Mouse (Mus musculus) thymus, adult 2 months (tissue): Measurements from ENCODE around the gene Il16. TPM values are rescaled to one million over a fixed set of nuclear protein-coding genes. Genes with fewer than 3 reads are reported as not detected.

ENCODE experiments used
- DNase-seq: peaks from one replicate; pipeline ENCODE4 v3.0.0; 2021
- H3K27ac ChIP-seq: fragments of 200-500 bp; 2 replicates; pipeline ENCODE4 v1.5.1; 2012; ENCODE audit warnings: low read length, control low read depth; ENCODE audit not compliant: control insufficient read depth, insufficient read depth
- H3K27me3 ChIP-seq: fragments of 200-500 bp; 2 replicates; pipeline ENCODE4 v1.6.1; 2012; ENCODE audit warnings: mild to moderate bottlenecking, low read length, moderate library complexity, mixed read lengths; ENCODE audit not compliant: control insufficient read depth, insufficient read depth
- H3K36me3 ChIP-seq: fragments of 200-500 bp; 2 replicates; pipeline ENCODE4 v1.6.1; 2012; ENCODE audit warnings: mild to moderate bottlenecking, low read length, moderate library complexity; ENCODE audit not compliant: control insufficient read depth, insufficient read depth
- H3K4me1 ChIP-seq: fragments of 200-500 bp; replicated peaks from 2 replicates; pipeline ENCODE4 v1.6.1; 2012; ENCODE audit warnings: low read length; ENCODE audit not compliant: control insufficient read depth, insufficient read depth
- H3K4me3 ChIP-seq: fragments of 200-500 bp; 2 replicates; pipeline ENCODE4 v1.5.1; 2012; ENCODE audit warnings: mild to moderate bottlenecking, low read length, control low read depth, moderate library complexity; ENCODE audit not compliant: control insufficient read depth, insufficient read depth
- CTCF ChIP-seq: fragments of 200-500 bp; IDR thresholded peaks from 2 replicates; pipeline ENCODE4 v1.5.1; 2012; ENCODE audit warnings: mild to moderate bottlenecking, control low read depth, low read length, moderate library complexity, borderline replicate concordance; ENCODE audit not compliant: control insufficient read depth, poor library complexity, insufficient read depth; ENCODE audit errors: extremely low read depth
- POLR2A ChIP-seq: fragments of 200-500 bp; IDR thresholded peaks from 2 replicates; pipeline ENCODE4 v1.6.1; 2012; ENCODE audit warnings: mild to moderate bottlenecking, low read length, control low read depth, moderate library complexity; ENCODE audit not compliant: control insufficient read depth, poor library complexity, insufficient read depth; ENCODE audit errors: extremely low read depth
- WGBS: fragments of 180-500 bp; shearing (Covaris S2); methylation state at CpG from one replicate; pipeline ENCODE4 v1.1.7; 2018; 5-methylcytosine and 5-hydroxymethylcytosine counted together
- polyA plus RNA-seq: library from polyadenylated mRNA; depleted of rRNA; stranded (reverse); fragments of >200 nt; gene quantifications from 2 replicates; pipeline ENCODE4 v1.2.3, GENCODE M21; 2012; rRNA removed

Il16 gene
- 162 and 171 TPM in 2 replicates for polyA plus RNA-seq

DNA sequence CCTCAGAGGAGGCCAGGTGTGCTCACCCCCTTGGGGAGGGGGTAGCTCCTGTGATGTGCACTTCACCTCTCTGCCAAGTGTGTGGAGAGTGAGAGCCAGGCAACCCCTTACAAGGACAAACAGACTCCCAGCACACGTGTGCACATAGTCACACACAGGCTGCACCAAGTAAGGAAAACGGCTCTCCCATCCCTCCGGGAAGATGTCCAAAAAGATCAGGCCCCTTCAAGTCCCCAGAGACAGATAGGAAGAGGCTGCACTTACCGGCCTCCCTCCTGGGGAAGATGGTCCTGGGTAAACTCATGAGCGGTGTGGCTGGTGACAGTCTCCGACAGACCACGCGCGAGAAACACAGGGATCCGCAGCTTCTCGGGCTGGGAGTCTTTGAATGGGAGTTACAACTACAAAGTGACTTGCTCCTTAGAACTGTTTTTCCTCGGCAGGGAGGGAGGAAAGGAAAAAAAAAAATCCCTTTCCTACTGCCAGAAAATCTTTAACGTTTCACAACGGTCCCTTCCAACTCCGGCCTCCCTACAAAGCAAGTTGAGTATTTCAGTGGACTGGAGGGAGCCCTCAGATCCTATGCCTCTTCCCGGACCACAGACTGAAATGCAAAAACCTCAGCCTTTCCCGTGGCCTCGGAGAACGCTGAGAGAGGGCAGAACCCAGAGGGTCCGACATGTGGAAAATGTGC lies at the start of gene Il16:
TSS of gene Il16 (minus strand) at position 314 of the 694 bp plus-strand sequence.
- 80% methylated on average over 20 of the region's 20 CpGs for WGBS
- Histone ChIP-seq H3K27ac (no peak within 1 kb of the TSS), H3K4me1 (no peaks in the 10 kb centered on the region), H3K4me3 (no peak within 1 kb of the TSS), H3K36me3 (no peaks in the 10 kb centered on the region), H3K27me3 (no peaks in the 10 kb centered on the region)
- TF ChIP-seq CTCF (no peak), POLR2A (no peak)
- no peak for DNase-seq

DNA sequence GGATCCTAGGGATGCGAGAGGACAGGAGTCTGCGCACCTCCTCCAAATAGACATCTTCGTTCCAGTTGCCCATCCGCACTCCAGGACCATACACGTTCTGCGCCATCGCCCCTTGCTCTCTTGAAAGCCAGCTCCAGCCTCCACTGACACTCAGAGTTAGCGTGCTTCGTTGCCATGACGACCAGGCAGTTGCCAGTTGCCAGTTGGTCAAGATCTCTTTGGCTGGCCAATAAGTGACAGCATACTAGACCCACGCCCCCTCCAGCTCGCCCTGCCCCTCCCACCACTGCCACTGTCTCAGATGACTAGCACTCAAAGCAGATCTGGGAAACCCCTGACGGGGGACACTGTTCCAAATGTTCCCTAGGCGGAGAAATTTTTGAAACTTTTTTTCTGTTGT lies 49.2 kb upstream of the Il16 start, which contains the start of gene Cfap161:
TSS of gene Cfap161 (minus strand) at position 176 of the 400 bp plus-strand sequence.
- no peak for TF ChIP-seq CTCF
- TF ChIP-seq POLR2A, result no peak
- no peak within 1 kb of the TSS for H3K27ac ChIP-seq
- no peaks in the 10 kb centered on the region for H3K36me3 ChIP-seq
- H3K4me3 ChIP-seq, result no peak within 1 kb of the TSS
- WGBS, result 62% methylated on average over 14 of the region's 14 CpGs
- no peaks in the 10 kb centered on the region for H3K27me3 ChIP-seq
- DNase-seq, result no peak
- H3K4me1 ChIP-seq, result no peaks in the 10 kb centered on the region

DNA sequence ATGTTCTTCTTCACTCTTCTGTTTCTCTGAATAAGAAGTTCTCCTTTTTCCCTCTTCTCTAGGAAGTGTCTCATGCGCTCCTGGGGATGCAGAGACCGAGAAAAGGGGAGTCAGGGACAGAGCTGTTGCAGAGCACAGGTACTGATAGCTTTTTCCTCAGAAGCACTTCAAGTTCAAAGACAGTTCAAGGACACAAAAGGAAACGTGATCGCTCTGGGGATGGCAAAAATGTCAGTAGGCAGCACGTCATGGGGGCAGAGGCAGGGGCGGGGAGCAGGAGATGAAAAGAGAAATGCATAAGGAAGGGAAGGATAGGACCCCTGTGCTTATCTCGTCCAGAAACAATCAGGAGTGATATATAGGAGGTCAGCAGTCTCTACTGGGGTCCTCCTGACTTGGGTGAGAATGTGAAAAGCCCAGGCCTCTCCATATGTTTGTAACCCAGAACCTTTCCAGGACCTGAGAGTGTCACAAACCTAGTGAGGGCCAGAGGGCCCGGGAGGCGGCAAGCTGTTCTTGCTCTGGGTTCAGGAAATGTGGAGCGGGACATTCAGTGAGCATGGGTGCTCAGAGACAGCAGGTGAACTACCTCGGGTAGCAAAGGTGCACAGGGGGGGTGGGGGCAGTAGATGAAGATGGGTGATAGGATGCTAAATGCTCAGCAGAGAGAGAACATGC lies 48.6 kb upstream of the Il16 start:
- TF ChIP-seq CTCF (no peak), POLR2A (no peak)
- no peak overlapping the region for H3K27ac ChIP-seq
- H3K4me1 ChIP-seq, result no peaks in the 10 kb centered on the region
- WGBS, result 67% methylated on average over 11 of the region's 11 CpGs
- H3K4me3 ChIP-seq, result no peak overlapping the region
- no peaks in the 10 kb centered on the region for H3K27me3 ChIP-seq
- H3K36me3 ChIP-seq, result no peaks in the 10 kb centered on the region
- DNase-seq, result no peak

DNA sequence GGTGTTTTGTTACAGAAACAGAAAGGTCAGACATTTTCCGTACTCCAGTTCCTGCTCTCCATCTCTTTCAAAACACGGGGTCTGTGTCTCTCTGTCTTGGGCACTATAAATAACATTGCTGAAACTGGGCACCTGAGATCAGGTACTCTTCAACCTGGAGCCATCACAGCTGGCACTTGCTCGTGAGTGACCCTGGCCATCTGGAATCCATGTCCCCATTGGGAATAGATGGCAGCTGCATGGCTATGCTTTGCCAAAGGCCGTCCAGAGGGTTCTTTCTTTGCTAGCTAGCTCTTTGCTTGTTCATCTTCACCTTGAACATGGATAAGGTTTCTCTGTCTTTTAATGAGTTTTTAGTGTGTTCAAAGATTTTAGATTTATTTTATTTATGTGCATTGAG lies 35.4 kb upstream of the Il16 start:
- no peaks in the 10 kb centered on the region for H3K4me1 ChIP-seq
- H3K36me3 ChIP-seq, result no peaks in the 10 kb centered on the region
- H3K4me3 ChIP-seq, result no peak overlapping the region
- no peak for TF ChIP-seq CTCF
- no peak for TF ChIP-seq POLR2A
- WGBS, result 94% methylated on average over 4 of the region's 4 CpGs
- no peaks in the 10 kb centered on the region for H3K27me3 ChIP-seq
- no peak for DNase-seq
- H3K27ac ChIP-seq, result no peak overlapping the region

DNA sequence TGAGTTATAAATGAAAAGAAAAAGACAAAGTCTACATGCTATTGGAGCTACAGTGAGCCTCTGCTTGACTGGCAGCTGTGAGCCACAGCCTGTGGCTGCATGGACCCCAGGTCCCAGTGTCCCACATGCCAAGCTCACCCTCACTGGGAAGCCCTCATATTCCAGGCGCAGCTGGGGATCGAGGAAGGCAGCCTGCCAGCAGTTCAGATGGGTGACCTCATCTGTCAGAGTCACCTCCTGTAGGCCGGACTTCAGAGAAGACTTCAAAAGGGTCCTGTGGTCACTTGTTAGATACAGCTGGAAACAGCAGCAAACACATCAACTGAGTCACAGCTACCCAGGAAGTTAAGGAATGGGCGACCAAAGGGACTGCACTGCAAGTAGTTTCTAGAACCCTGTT lies 34.5 kb upstream of the Il16 start:
- 89% methylated on average over 4 of the region's 4 CpGs for WGBS
- H3K4me3 ChIP-seq, result no peak overlapping the region
- no peaks in the 10 kb centered on the region for H3K27me3 ChIP-seq
- no peak for DNase-seq
- no peaks in the 10 kb centered on the region for H3K36me3 ChIP-seq
- no peaks in the 10 kb centered on the region for H3K4me1 ChIP-seq
- TF ChIP-seq CTCF, result no peak
- TF ChIP-seq POLR2A, result no peak
- H3K27ac ChIP-seq, result no peak overlapping the region

DNA sequence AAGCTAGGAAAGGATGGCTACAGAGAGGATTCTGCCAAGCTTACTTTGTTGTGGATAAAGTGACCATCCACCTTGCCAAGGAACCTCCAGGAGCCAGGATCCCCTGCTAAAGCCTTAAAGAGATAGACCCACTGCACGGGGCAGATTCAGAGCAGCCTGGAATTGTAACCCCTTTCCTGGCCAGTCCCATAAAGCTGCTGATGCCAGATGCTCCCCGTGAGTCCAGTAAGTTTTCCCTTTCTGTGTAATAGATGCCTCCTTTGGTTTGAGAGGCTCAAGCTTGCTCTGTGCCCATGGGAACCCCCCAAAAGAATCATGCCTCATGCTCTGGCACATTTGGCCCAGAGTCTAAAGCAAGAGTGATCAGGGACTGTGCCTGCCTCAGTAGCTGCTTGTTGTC lies 33.5 kb upstream of the Il16 start:
- Histone ChIP-seq H3K4me1 (no peaks in the 10 kb centered on the region), H3K36me3 (no peaks in the 10 kb centered on the region), H3K4me3 (no peak overlapping the region), H3K27me3 (no peaks in the 10 kb centered on the region), H3K27ac (no peak overlapping the region)
- DNase-seq, result no peak
- TF ChIP-seq CTCF (no peak), POLR2A (no peak)
- 83% methylated on average over 2 of the region's 2 CpGs for WGBS
